Mouse (Mus musculus) hindbrain, embryonic 15.5 days (tissue): Measurements from ENCODE around the gene Zbtb1. TPM values are rescaled to one million over a fixed set of nuclear protein-coding genes. Genes with fewer than 3 reads are reported as not detected.

Experiments
- ATAC-seq: fragments of 200-750 bp; cut with Nextera tagmentation; 2 replicates; pipeline ENCODE4 v1.8.0; 2017; ENCODE audit warnings: low read depth, moderate number of reproducible peaks, moderate TSS enrichment; ENCODE audit not compliant: low FRiP score
- H3K27ac ChIP-seq: fragments of 300-500 bp; sonication (generic); replicated peaks from 2 replicates; pipeline ENCODE4 v1.5.1; 2015; ENCODE audit warnings: mild to moderate bottlenecking, inconsistent platforms
- H3K27me3 ChIP-seq: fragments of 300-500 bp; sonication (generic); 2 replicates; pipeline ENCODE4 v1.6.1; 2015; ENCODE audit warnings: control low read depth, inconsistent platforms
- H3K36me3 ChIP-seq: fragments of 300-500 bp; sonication (generic); 2 replicates; pipeline ENCODE4 v1.6.1; 2015; ENCODE audit warnings: control low read depth, inconsistent platforms
- H3K4me1 ChIP-seq: fragments of 300-500 bp; sonication (generic); replicated peaks from 2 replicates; pipeline ENCODE4 v1.6.1; 2015; ENCODE audit warnings: control low read depth, inconsistent platforms
- H3K4me2 ChIP-seq: fragments of 300-500 bp; sonication (generic); 2 replicates; pipeline ENCODE4 v1.6.1; 2015; ENCODE audit warnings: moderate library complexity, mild to moderate bottlenecking, inconsistent platforms
- H3K4me3 ChIP-seq: fragments of 300-500 bp; sonication (generic); 2 replicates; pipeline ENCODE4 v1.5.1; 2015; ENCODE audit warnings: mild to moderate bottlenecking, inconsistent platforms
- H3K9ac ChIP-seq: fragments of 300-500 bp; sonication (generic); 2 replicates; pipeline ENCODE4 v1.6.1; 2015; ENCODE audit warnings: inconsistent platforms
- H3K9me3 ChIP-seq: fragments of 300-500 bp; sonication (generic); 2 replicates; pipeline ENCODE4 v1.6.1; 2016; ENCODE audit warnings: control low read depth, inconsistent platforms
- WGBS: fragments of 180-500 bp; shearing (Covaris S2); methylation state at CpG from one replicate; pipeline ENCODE4 v1.1.7; 2015; 5-methylcytosine and 5-hydroxymethylcytosine counted together
- polyA plus RNA-seq: library from polyadenylated mRNA; unstranded; fragments of >200 nt; fragmentation: Nextera tagmentation; extraction: Ambion mirVana; gene quantifications from 2 replicates; pipeline ENCODE4 v1.2.1, GENCODE M21; 2015

Zbtb1 gene
- polyA plus RNA-seq, 1 experiment from 2014 or later: 3.9 TPM

GRCm38 (mm10) chr12:76372881-76373818 is 3.1 kb downstream of the Zbtb1 start:
- H3K27ac ChIP-seq: no peak overlapping the region
- no peaks in the 10 kb centered on the region for H3K36me3 ChIP-seq
- H3K9me3 ChIP-seq: no peaks in the 10 kb centered on the region
- H3K9ac ChIP-seq: no peak overlapping the region
- H3K4me3 ChIP-seq: no peak overlapping the region
- no peak overlapping the region for H3K4me2 ChIP-seq
- WGBS: 80% methylated on average over 5 of the region's 7 CpGs
- H3K27me3 ChIP-seq: no peaks in the 10 kb centered on the region
- no peak for ATAC-seq
- H3K4me1 ChIP-seq: peaks cover 22% of the 10 kb centered on the region

GRCm38 (mm10) chr12:76373991-76374390 is 3.9 kb downstream of the Zbtb1 start:
- no peak overlapping the region for H3K9ac ChIP-seq
- H3K4me2 ChIP-seq: no peak overlapping the region
- H3K9me3 ChIP-seq: no peaks in the 10 kb centered on the region
- ATAC-seq: no peak
- H3K27ac ChIP-seq: no peak overlapping the region
- H3K4me1 ChIP-seq: peaks cover 17% of the 10 kb centered on the region
- no peak overlapping the region for H3K4me3 ChIP-seq
- H3K27me3 ChIP-seq: no peaks in the 10 kb centered on the region
- 53% methylated on average over 6 of the region's 6 CpGs for WGBS
- no peaks in the 10 kb centered on the region for H3K36me3 ChIP-seq

DNA sequence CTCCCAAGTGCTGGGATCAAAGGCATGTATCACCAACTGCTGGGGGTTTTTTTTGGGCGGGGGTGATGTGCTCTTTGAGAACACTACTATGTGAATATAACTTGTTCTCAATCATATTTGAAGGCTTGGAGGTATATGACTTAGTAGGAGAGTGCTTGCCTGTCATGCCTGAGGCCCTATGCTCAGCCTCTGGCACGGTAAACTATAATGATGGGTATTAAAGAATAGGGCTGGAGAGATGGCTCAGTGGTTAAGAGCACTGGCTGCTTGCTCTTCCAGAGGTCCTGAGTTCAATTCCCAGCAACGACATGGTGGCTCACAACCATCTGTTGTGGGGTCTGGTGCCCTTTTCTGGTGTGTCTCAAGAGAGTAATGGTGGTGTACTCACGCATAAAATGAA is 4.8 kb downstream of the Zbtb1 start:
- ATAC-seq: no peak
- no peaks in the 10 kb centered on the region for H3K9me3 ChIP-seq
- H3K27ac ChIP-seq: no peak overlapping the region
- H3K4me2 ChIP-seq: no peak overlapping the region
- H3K4me3 ChIP-seq: no peak overlapping the region
- no peaks in the 10 kb centered on the region for H3K36me3 ChIP-seq
- H3K27me3 ChIP-seq: no peaks in the 10 kb centered on the region
- 75% methylated on average over 4 of the region's 4 CpGs for WGBS
- H3K4me1 ChIP-seq: peaks cover 17% of the 10 kb centered on the region
- no peak overlapping the region for H3K9ac ChIP-seq

GRCm38 (mm10) chr12:76375506-76375905 is 5.4 kb downstream of the Zbtb1 start:
- H3K36me3 ChIP-seq: no peaks in the 10 kb centered on the region
- ATAC-seq: no peak

DNA sequence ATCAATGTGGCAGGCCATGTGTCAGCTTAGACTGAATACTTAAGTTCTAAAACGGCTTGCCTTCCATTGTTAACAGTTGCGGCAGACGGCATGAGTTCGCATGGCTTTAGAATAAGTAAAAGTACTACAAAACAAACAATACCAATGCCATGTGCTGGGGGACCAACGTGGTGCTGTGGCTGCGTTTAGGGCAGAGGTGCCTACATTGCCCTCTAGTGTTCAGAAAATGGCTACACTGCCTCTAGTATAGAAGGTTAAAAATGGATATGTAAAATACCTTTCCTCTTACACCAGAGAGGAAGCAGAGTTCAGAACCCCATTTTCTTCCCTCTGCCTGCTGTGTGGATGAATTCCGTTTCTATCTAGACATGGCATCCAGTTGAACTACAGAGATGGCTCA is 6.6 kb downstream of the Zbtb1 start:
- peaks cover 12% of the 10 kb centered on the region for H3K4me1 ChIP-seq
- H3K36me3 ChIP-seq: no peaks in the 10 kb centered on the region
- no peak for ATAC-seq
- no peak overlapping the region for H3K9ac ChIP-seq
- no peak overlapping the region for H3K4me2 ChIP-seq
- H3K9me3 ChIP-seq: no peaks in the 10 kb centered on the region
- no peak overlapping the region for H3K27ac ChIP-seq
- no peaks in the 10 kb centered on the region for H3K27me3 ChIP-seq
- WGBS: 37% methylated on average over 7 of the region's 7 CpGs
- no peak overlapping the region for H3K4me3 ChIP-seq

More at GRCm38 (mm10) chr12:76375506-76375905, 5.4 kb downstream of the Zbtb1 start:
- Histone ChIP-seq H3K27me3 (no peaks in the 10 kb centered on the region), H3K9ac (no peak overlapping the region), H3K4me2 (no peak overlapping the region), H3K4me3 (no peak overlapping the region), H3K27ac (no peak overlapping the region), H3K4me1 (peaks cover 17% of the 10 kb centered on the region), H3K9me3 (no peaks in the 10 kb centered on the region)
- 91% methylated on average over 3 of the region's 3 CpGs for WGBS

GRCm38 (mm10) chr12:76377059-76377458 is 7.0 kb downstream of the Zbtb1 start:
- H3K9me3 ChIP-seq: no peaks in the 10 kb centered on the region
- 90% methylated on average over 6 of the region's 6 CpGs for WGBS
- no peak overlapping the region for H3K27ac ChIP-seq
- no peaks in the 10 kb centered on the region for H3K36me3 ChIP-seq
- no peak overlapping the region for H3K9ac ChIP-seq
- H3K27me3 ChIP-seq: no peaks in the 10 kb centered on the region
- H3K4me1 ChIP-seq: peaks cover 8% of the 10 kb centered on the region
- no peak overlapping the region for H3K4me3 ChIP-seq
- no peak for ATAC-seq
- H3K4me2 ChIP-seq: no peak overlapping the region

- H3K27me3 ChIP-seq: no peaks in the 10 kb centered on the region
- 89% methylated on average over 3 of the region's 3 CpGs for WGBS
Measured at GRCm38 (mm10) chr12:76377726-76378125, 7.7 kb downstream of the Zbtb1 start.

DNA sequence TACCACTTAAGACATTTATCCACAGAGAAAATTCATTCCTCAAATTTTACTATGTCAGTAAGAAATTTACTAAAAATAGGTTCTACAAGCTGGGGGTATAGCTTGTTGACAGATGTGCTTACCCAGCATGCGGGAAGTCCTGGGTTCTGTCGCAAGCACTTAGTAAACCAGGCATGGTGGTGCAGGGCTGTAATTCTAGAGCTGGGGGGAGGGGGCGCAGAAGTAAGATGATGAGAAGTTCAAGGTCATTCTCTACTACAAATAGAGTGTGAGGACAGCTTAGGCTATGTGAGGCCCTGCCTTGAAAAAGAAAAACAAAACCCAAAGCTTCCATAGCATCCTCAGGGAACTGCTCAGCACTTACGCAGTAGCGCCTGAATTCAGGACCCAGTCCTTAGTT is 8.5 kb downstream of the Zbtb1 start:
- no peak overlapping the region for H3K4me3 ChIP-seq
- no peak for ATAC-seq
- no peak overlapping the region for H3K9ac ChIP-seq
- no peaks in the 10 kb centered on the region for H3K9me3 ChIP-seq
- 95% methylated on average over 5 of the region's 5 CpGs for WGBS
- H3K4me1 ChIP-seq: no peaks in the 10 kb centered on the region
- H3K4me2 ChIP-seq: no peak overlapping the region
- no peak overlapping the region for H3K27ac ChIP-seq
- H3K27me3 ChIP-seq: no peaks in the 10 kb centered on the region
- no peaks in the 10 kb centered on the region for H3K36me3 ChIP-seq

More at GRCm38 (mm10) chr12:76377726-76378125, 7.7 kb downstream of the Zbtb1 start:
- no peak overlapping the region for H3K4me2 ChIP-seq
- no peaks in the 10 kb centered on the region for H3K36me3 ChIP-seq
- H3K9me3 ChIP-seq: no peaks in the 10 kb centered on the region
- no peak overlapping the region for H3K4me3 ChIP-seq
- no peak for ATAC-seq
- 0 out of 2 replicates have a peak, but pooled peaks cover 3% of the 10 kb centered on the region for H3K4me1 ChIP-seq
- no peak overlapping the region for H3K9ac ChIP-seq
- no peak overlapping the region for H3K27ac ChIP-seq

DNA sequence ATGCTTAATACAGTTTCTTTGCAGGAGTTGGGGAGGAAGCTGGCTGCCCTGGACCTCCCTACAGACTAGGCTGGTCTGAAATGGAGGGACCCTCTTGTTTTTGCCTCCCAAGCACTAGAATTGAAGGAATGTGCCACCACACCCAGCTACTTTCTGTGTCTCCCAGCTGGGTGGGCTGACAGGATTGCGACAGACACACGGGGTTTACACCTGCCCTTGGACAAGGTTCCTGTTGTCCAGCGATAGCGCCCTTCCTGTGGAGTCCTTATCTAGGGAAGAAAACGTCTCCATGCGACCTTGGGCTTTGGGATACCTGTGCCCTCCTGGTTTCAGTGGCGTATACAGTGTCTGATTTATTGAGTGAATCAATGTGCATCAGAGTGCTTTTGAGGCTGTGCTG is 10.1 kb downstream of the Zbtb1 start:
- H3K4me2 ChIP-seq: no peak overlapping the region
- H3K27ac ChIP-seq: no peak overlapping the region
- no peaks in the 10 kb centered on the region for H3K27me3 ChIP-seq
- H3K9me3 ChIP-seq: no peaks in the 10 kb centered on the region
- ATAC-seq: no peak
- 88% methylated on average over 7 of the region's 7 CpGs for WGBS
- no peaks in the 10 kb centered on the region for H3K36me3 ChIP-seq
- H3K4me3 ChIP-seq: no peak overlapping the region
- H3K9ac ChIP-seq: no peak overlapping the region
- H3K4me1 ChIP-seq: no peaks in the 10 kb centered on the region

GRCm38 (mm10) chr12:76385342-76385741 is 15.3 kb downstream of the Zbtb1 start:
- no peaks in the 10 kb centered on the region for H3K27me3 ChIP-seq
- no peak for ATAC-seq

DNA sequence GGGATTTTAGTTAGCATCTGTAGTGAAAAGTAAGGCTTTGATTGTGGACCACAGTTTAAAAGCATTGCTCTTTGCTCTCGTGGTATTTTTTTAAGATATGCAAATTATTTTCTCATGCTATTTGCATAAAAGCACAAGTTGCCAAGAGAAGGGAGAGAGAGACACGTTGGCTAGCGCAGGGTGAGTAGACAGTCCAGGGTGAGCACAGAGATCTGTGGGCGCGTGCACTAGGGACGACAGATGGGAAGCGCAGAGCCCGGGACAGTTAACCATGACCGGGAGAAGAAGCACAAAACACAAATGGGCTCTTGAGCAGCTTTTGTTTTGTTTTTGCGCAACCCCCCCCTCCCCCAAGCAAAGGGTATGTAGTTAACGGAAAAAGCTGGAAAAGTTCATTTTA is 18.7 kb downstream of the Zbtb1 start:
- H3K27me3 ChIP-seq: no peaks in the 10 kb centered on the region
- H3K36me3 ChIP-seq: no peaks in the 10 kb centered on the region
- ATAC-seq: no peak
- WGBS: 53% methylated on average over 11 of the region's 11 CpGs
- no peak overlapping the region for H3K27ac ChIP-seq
- H3K4me2 ChIP-seq: no peak overlapping the region
- H3K9ac ChIP-seq: no peak overlapping the region
- no peak overlapping the region for H3K4me3 ChIP-seq
- H3K4me1 ChIP-seq: no peaks in the 10 kb centered on the region
- H3K9me3 ChIP-seq: no peaks in the 10 kb centered on the region

More at GRCm38 (mm10) chr12:76385342-76385741, 15.3 kb downstream of the Zbtb1 start:
- no peak overlapping the region for H3K9ac ChIP-seq
- H3K4me1 ChIP-seq: no peaks in the 10 kb centered on the region
- 97% methylated on average over 8 of the region's 8 CpGs for WGBS
- H3K4me3 ChIP-seq: no peak overlapping the region
- H3K4me2 ChIP-seq: no peak overlapping the region
- no peak overlapping the region for H3K27ac ChIP-seq
- H3K36me3 ChIP-seq: no peaks in the 10 kb centered on the region
- no peaks in the 10 kb centered on the region for H3K9me3 ChIP-seq

GRCm38 (mm10) chr12:76391595-76392271 is 21.7 kb downstream of the Zbtb1 start:
- Histone ChIP-seq H3K4me3 (no peak overlapping the region), H3K4me1 (no peaks in the 10 kb centered on the region), H3K4me2 (no peak overlapping the region), H3K36me3 (no peaks in the 10 kb centered on the region), H3K27ac (no peak overlapping the region), H3K9me3 (no peaks in the 10 kb centered on the region), H3K9ac (no peak overlapping the region), H3K27me3 (no peaks in the 10 kb centered on the region)
- ATAC-seq: no peak
- WGBS: 80% methylated on average over 3 of the region's 3 CpGs
